Mouse (Mus musculus) liver, adult 2 months (tissue): ENCODE measurements around the gene Tmem87b.

Experiments used
- CTCF ChIP-seq: fragments of 200-500 bp; IDR thresholded peaks from 2 replicates; pipeline ENCODE4 v1.5.1; 2011; ENCODE audit warnings: low read depth, low read length, control low read depth
- POLR2A ChIP-seq: fragments of 200-500 bp; IDR thresholded peaks from 2 replicates; pipeline ENCODE4 v1.6.1; 2011; ENCODE audit warnings: low read length, control low read depth; ENCODE audit not compliant: insufficient read depth; ENCODE audit errors: extremely low read depth

DNA sequence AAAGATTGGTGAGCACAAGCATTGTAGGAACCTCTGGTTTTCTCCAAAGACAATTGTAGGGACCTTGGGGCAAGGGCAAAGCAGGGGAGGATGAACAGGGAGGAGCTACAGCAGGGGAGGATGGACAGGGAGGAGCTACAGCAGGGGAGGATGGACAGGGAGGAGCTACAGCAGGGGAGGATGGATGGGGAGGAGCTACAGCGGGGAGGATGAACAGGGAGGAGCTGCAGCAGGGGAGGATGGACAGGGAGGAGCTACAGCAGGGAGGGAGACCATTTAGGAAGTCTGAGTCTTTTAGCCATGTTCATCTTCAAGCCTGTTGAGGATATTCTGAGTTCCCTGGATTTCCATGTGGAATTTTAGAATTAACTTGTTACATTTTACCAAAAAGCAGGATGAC lies 31.1 kb upstream of the Tmem87b start:
- TF ChIP-seq POLR2A: no peak
- TF ChIP-seq CTCF: no peak
